Mouse (Mus musculus): Measurements from ENCODE around the gene Tmem135. TPM values are rescaled to one million over a fixed set of nuclear protein-coding genes. Genes with fewer than 3 reads are reported as not detected.

Gene Tmem135
- polyA plus RNA-seq, 1 experiment from 2014 or later: 41.6 TPM

- H3K27me3 ChIP-seq (ENCODE audit: insufficient read depth, low read length): no peaks in the 10 kb centered on the region
- ATAC-seq (replicated peaks; ENCODE audit: low FRiP score, low read depth) (no peak), DNase-seq (ENCODE audit: low spot score) (no peak)
- no peaks in the 10 kb centered on the region for H3K9me3 ChIP-seq (replicated peaks; ENCODE audit: low read length)
- H3K4me3 ChIP-seq (replicated peaks; ENCODE audit: low read depth, low read length): no peak overlapping the region
- no peak for TF ChIP-seq CTCF (IDR thresholded peaks at IDR 0.05; ENCODE audit: low read depth)
- H3K4me2 ChIP-seq (ENCODE audit: low read length): no peak overlapping the region
- WGBS: 71% methylated on average over 10 of the region's 10 CpGs
- H3K9ac ChIP-seq (ENCODE audit: low read depth, low read length): no peak overlapping the region
- no peaks in the 10 kb centered on the region for H3K36me3 ChIP-seq (ENCODE audit: insufficient read depth, low read length)
- H3K4me1 ChIP-seq (replicated peaks; ENCODE audit: insufficient read depth, low read length): peaks cover 7% of the 10 kb centered on the region; the same call in 1 of the 2 replicates
- H3K27ac ChIP-seq: no peak overlapping the region
These were observed 38.7 kb downstream of the Tmem135 start for GRCm38 (mm10) chr7:89365135-89365880.

DNA sequence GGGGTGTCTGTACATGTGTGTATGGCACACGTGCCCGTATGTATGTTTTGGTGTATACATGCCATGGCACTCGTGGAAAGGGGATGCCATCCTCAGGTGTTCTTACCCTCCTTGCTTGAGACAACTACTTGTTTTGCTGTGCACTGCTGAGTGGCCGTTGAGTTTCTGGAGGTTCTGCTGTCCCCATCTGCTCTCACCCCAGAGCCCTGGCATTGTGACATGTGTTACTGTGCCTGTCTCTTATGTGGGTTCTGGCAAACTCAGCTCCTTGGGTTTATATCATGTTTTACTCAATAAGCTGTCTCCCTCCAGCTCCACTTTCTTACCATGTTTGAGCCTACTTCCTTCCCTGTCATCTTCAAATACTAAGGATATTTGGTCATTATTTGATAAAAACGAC lies 40.0 kb downstream of the Tmem135 start:
- 88% methylated on average over 5 of the region's 5 CpGs for WGBS
- DNase-seq (ENCODE audit: low spot score): no peak
- no peak overlapping the region for H3K27ac ChIP-seq
- no peaks in the 10 kb centered on the region for H3K27me3 ChIP-seq (ENCODE audit: insufficient read depth, low read length)
- no peaks in the 10 kb centered on the region for H3K36me3 ChIP-seq (ENCODE audit: insufficient read depth, low read length)
- no peak overlapping the region for H3K4me2 ChIP-seq (ENCODE audit: low read length)
- no peak overlapping the region for H3K9ac ChIP-seq (ENCODE audit: low read depth, low read length)
- H3K9me3 ChIP-seq (replicated peaks; ENCODE audit: low read length): no peaks in the 10 kb centered on the region
- no peak overlapping the region for H3K4me3 ChIP-seq (replicated peaks; ENCODE audit: low read depth, low read length)
- TF ChIP-seq CTCF (IDR thresholded peaks at IDR 0.05; ENCODE audit: low read depth): no peak
- H3K4me1 ChIP-seq (replicated peaks; ENCODE audit: insufficient read depth, low read length): peaks cover 7% of the 10 kb centered on the region; the same call in 1 of the 2 replicates
- no peak for ATAC-seq (replicated peaks; ENCODE audit: low FRiP score, low read depth)

DNA sequence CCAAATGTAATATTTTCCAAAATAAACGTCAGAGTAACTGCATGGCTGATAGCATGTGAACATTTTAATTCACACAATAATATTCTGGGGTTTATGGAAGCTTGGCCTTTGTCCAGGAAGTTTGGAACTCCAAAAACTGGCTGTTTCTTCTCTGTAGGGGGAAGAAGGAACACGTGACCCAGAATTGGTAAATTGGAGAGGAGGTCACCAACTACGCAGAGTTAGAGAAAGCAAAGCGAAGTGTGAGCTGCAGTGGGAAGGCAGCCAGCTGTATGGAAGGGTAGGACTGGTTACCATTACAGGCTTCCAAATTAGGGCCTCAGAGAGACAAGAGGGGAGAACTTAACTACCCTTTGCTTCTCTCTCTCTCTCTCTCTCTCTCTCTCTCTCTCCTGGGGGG lies 47.7 kb downstream of the Tmem135 start:
- DNase-seq (ENCODE audit: low spot score): no peak
- Histone ChIP-seq H3K4me2 (ENCODE audit: low read length) (no peak overlapping the region), H3K36me3 (ENCODE audit: insufficient read depth, low read length) (no peaks in the 10 kb centered on the region), H3K9me3 (replicated peaks; ENCODE audit: low read length) (no peaks in the 10 kb centered on the region), H3K27ac (no peak overlapping the region), H3K27me3 (ENCODE audit: insufficient read depth, low read length) (no peaks in the 10 kb centered on the region), H3K4me1 (replicated peaks; ENCODE audit: insufficient read depth, low read length) (no peaks in the 10 kb centered on the region), H3K9ac (ENCODE audit: low read depth, low read length) (no peak overlapping the region), H3K4me3 (replicated peaks; ENCODE audit: low read depth, low read length) (no peak overlapping the region)
- TF ChIP-seq CTCF (IDR thresholded peaks at IDR 0.05; ENCODE audit: low read depth): no peak
- WGBS: 51% methylated on average over 4 of the region's 4 CpGs
- no peak for ATAC-seq (replicated peaks; ENCODE audit: low FRiP score, low read depth)

- no peak for TF ChIP-seq CTCF (IDR thresholded peaks at IDR 0.05; ENCODE audit: low read depth)
- no peaks in the 10 kb centered on the region for H3K4me1 ChIP-seq (replicated peaks; ENCODE audit: insufficient read depth, low read length)
- H3K4me3 ChIP-seq (replicated peaks; ENCODE audit: low read depth, low read length): no peak overlapping the region
- 78% methylated on average over 8 of the region's 8 CpGs for WGBS
- DNase-seq (ENCODE audit: low spot score) (no peak), ATAC-seq (replicated peaks; ENCODE audit: low FRiP score, low read depth) (no peak)
- H3K9ac ChIP-seq (ENCODE audit: low read depth, low read length): no peak overlapping the region
- no peaks in the 10 kb centered on the region for H3K27me3 ChIP-seq (ENCODE audit: insufficient read depth, low read length)
- H3K9me3 ChIP-seq (replicated peaks; ENCODE audit: low read length): no peaks in the 10 kb centered on the region
- no peaks in the 10 kb centered on the region for H3K36me3 ChIP-seq (ENCODE audit: insufficient read depth, low read length)
- H3K4me2 ChIP-seq (ENCODE audit: low read length): no peak overlapping the region
- no peak overlapping the region for H3K27ac ChIP-seq
These were observed 48.3 kb downstream of the Tmem135 start for GRCm38 (mm10) chr7:89355519-89356255.

GRCm38 (mm10) chr7:89342021-89342420 lies 62.0 kb downstream of the Tmem135 start:
- Histone ChIP-seq H3K4me1 (replicated peaks; ENCODE audit: insufficient read depth, low read length) (peaks cover 7% of the 10 kb centered on the region; the same call in 1 of the 2 replicates), H3K4me2 (ENCODE audit: low read length) (no peak overlapping the region), H3K27ac (no peak overlapping the region), H3K36me3 (ENCODE audit: insufficient read depth, low read length) (no peaks in the 10 kb centered on the region), H3K4me3 (replicated peaks; ENCODE audit: low read depth, low read length) (no peak overlapping the region), H3K27me3 (ENCODE audit: insufficient read depth, low read length) (no peaks in the 10 kb centered on the region), H3K9me3 (replicated peaks; ENCODE audit: low read length) (no peaks in the 10 kb centered on the region), H3K9ac (ENCODE audit: low read depth, low read length) (no peak overlapping the region)
- DNase-seq (ENCODE audit: low spot score): no peak
- ATAC-seq (replicated peaks; ENCODE audit: low FRiP score, low read depth): no peak
- TF ChIP-seq CTCF (IDR thresholded peaks at IDR 0.05; ENCODE audit: low read depth): no peak

- H3K9ac ChIP-seq (ENCODE audit: low read depth, low read length): no peak overlapping the region
- H3K4me1 ChIP-seq (replicated peaks; ENCODE audit: insufficient read depth, low read length): peaks cover 10% of the 10 kb centered on the region; the same call in 1 of the 2 replicates
- H3K9me3 ChIP-seq (replicated peaks; ENCODE audit: low read length): no peaks in the 10 kb centered on the region
- no peak overlapping the region for H3K4me3 ChIP-seq (replicated peaks; ENCODE audit: low read depth, low read length)
- H3K4me2 ChIP-seq (ENCODE audit: low read length): no peak overlapping the region
- H3K27me3 ChIP-seq (ENCODE audit: insufficient read depth, low read length): no peaks in the 10 kb centered on the region
- WGBS: 84% methylated on average over 1 of the region's 1 CpGs
- no peak overlapping the region for H3K27ac ChIP-seq
- TF ChIP-seq CTCF (IDR thresholded peaks at IDR 0.05; ENCODE audit: low read depth): no peak
- no peak for DNase-seq (ENCODE audit: low spot score)
- no peaks in the 10 kb centered on the region for H3K36me3 ChIP-seq (ENCODE audit: insufficient read depth, low read length)
- no peak for ATAC-seq (replicated peaks; ENCODE audit: low FRiP score, low read depth)
These were observed 64.2 kb downstream of the Tmem135 start for GRCm38 (mm10) chr7:89339808-89340207.

All from kidney, postnatal 0 days (tissue).